Mouse (Mus musculus) CD4-positive helper T cell, adult 2 months (primary cell): ENCODE results near the gene Igf2r.
A peak's percentile ranks its signal among the peaks of the same experiment; 100 is the strongest.

Experiments
- DNase-seq: peaks from one replicate; pipeline ENCODE4 v3.0.0-alpha.2; 2012; ENCODE audit warnings: low read depth, missing footprints, low spot score

Gene Igf2r

GRCm38 (mm10) chr17:12769380-12769921, at the start of gene Igf2r:
TSS of gene Igf2r (minus strand) at chr17:12769664.
- peak; percentile 91 for DNase-seq

DNA sequence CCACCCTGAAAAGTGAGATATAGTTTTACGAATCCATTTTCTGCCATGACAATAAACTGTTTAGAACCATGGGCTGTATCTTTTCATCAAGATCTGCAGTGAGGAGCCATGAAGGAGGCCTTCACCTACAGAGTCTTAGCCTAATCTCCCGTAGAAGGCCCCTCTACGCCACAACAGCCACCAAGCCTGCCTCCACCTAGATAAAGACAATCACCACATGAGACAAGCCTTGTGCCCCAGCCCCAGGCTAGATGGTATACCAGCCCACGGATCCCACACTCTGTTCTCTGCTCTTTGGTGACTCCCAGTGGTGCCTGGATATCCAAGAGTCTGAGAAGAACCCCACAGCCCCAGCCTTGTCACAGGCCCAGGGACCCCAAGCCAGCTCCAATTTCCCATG, 46.4 kb upstream of the Igf2r start:
- no peak for DNase-seq

- DNase-seq: no peak
Observed at GRCm38 (mm10) chr17:12814502-12814901, 45.0 kb upstream of the Igf2r start.

DNA sequence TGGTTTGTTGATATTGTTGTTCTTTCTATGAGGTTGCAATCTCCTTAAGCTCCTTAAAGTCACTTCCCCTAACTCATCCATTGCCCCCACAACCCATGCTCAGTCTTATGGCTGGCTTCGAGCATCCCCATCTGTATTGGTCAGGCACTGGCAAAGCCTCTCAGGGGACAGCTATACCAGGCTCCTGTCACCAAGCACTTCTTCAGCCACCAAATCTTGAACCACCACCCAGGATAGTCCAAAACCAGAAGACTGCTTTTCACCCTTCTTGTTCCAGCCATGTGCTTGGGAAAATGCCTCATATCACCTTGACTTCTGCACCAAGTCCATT, 41.5 kb upstream of the Igf2r start:
- no peak for DNase-seq

DNA sequence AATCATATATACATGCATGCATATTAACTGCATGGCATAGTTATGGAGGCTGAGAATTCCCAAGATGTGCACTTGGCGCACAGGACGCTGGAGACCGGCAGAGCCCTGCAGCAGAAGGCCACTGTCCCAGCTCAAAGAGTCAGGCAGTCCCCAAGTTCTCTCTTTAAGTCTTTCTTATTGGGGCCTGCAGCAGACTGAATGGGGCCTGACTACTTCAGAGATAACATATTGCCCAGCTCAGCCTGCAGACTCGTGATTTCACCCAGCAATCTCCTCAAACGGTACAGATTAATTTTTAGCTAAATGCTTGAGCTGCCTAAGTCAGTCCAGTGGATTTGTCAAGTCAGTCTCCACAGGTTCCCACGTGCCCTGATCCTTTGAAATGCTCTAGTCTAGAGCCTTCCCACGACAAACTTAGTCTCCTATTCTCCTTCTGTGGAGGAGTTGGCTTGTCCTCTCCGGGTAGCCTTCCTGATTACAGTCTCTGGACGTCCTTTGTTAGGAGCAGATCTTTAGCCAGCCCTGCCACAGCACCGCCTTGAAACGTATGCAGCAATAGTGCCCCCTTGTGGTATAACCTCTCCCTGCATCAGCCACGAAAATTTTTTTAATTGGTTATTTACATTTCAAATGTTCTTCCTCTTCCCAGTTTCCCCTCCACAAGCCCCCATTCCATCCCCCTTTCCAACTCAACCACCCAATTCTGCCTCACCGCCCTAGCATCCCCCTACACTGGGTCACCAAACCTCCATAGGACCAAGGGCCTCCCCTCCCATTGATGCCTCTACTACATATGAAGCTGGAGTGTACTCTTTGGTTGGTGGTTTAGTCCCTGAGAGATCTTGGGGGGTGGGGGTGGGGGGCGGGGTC, 40.9 kb upstream of the Igf2r start:
- DNase-seq: peak; percentile 63

DNA sequence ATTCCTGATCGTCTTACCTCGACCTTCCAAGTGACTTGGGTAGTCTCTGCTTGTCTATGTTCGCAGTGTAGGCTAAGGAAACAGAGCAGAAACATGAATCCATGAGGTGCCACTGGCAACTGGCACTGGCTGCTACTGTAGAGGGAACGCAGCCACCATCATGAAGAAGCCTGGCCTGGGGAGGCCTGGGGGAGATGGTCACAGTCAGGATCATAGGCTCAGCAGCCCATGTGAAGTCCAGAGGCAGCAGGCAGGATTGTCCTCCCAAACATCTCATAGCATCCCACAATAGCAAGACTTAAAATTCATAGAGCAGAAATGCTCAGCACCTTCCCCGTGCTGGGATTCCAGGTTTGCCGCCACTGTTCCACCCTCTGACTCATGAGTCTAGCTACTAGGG, 39.4 kb upstream of the Igf2r start:
- no peak for DNase-seq

DNA sequence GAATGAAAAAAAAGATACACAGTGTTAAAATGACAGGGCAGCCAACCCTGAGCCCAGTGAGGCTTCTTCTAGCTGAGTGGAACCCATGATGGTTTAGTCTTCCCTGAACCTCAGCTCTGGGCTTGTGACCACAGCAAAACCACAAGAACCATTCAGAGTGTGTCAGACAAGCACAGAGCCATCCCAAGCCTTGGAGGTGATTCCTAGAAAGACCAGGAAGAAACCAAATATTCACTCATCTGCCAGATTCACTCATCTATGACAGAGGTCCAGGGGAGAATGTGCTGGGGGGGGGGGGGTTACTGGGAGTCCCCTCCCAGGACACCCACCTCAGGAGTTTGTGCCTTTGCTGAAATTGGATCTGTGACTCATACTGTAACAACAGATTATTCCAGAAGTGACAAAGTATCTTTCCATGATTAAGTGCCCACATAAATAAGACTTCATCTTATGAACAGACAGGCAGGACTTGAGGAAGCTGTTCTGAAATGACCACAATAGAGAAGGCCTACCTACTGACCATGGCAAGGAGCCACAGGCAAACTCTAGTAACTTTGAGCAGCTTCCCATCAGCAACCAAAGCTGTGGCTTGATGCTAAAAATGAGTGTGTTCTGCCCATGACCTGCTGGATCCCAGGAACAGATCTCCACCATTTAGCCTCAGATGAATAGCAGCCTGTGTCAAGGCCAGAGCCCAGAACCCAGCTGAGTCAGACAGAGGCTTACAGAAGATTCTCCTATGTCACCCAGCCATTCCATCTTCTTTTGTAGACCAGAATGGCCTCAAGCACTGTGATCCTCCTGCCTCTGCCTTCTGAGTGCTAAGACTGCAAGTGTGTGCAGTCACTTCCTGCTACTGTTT, 35.4 kb upstream of the Igf2r start:
- no peak for DNase-seq

DNA sequence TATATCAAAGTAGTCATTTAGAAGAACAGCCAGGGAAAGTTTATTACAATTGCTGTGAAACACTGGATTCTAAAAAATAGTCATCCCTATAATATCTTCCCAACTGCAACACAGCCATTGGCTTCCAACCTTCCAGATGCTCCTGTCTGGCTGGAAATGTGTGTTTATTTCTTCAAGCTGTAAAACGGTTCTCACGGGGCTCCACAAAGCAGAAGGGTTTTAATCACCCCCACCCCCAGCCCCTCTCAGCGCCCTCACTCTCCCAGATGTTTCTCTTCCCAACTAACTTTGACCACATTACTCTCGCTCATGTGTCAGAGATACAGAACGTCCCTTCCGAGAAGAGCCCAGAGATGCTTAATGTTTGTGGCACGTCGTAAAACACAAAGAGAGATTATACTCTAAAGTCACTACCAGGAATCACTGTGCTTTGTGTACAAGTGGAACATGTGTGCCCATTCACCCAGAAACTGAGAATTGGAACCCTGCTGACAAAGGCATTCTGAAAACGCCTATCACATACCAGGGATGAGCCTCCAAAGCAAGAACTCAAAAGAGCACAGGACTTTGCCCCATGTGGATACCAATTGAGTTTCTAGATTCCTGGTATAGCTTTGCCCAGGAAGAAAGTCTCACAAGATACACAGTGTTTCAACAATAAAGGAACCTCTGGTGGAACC, 32.5 kb upstream of the Igf2r start:
- no peak for DNase-seq

- no peak for DNase-seq
Observed at GRCm38 (mm10) chr17:12799368-12800275, 30.2 kb upstream of the Igf2r start.

GRCm38 (mm10) chr17:12798571-12798970, 29.1 kb upstream of the Igf2r start:
- DNase-seq: no peak

GRCm38 (mm10) chr17:12797427-12798029, 28.1 kb upstream of the Igf2r start:
- no peak for DNase-seq

GRCm38 (mm10) chr17:12796633-12797032, 27.2 kb upstream of the Igf2r start:
- DNase-seq: no peak

GRCm38 (mm10) chr17:12793660-12794406, 24.4 kb upstream of the Igf2r start:
- DNase-seq: no peak

- DNase-seq: no peak
Observed at GRCm38 (mm10) chr17:12792422-12793206, 23.1 kb upstream of the Igf2r start.

- peak; percentile 46 for DNase-seq
Observed at GRCm38 (mm10) chr17:12791420-12791819, 22.0 kb upstream of the Igf2r start.

- DNase-seq: no peak
Observed at GRCm38 (mm10) chr17:12791079-12791406, 21.6 kb upstream of the Igf2r start.

GRCm38 (mm10) chr17:12790353-12791078, 21.1 kb upstream of the Igf2r start:
- DNase-seq: no peak
